Mouse (Mus musculus) activated CD4-positive, CD25-positive, alpha-beta regulatory T cell, adult 9 weeks (primary cell): ENCODE data around the gene Bex4. TPM values are rescaled to one million over a fixed set of nuclear protein-coding genes. Genes with fewer than 3 reads are reported as not detected.

Source experiments
- polyA plus RNA-seq: library from polyadenylated mRNA; unstranded; fragments of 100-300 nt; shearing (Covaris generic); gene quantifications from one replicate; pipeline ENCODE4 v1.2.1, GENCODE M21; 2017

The Bex4 gene
- not detected for polyA plus RNA-seq

DNA sequence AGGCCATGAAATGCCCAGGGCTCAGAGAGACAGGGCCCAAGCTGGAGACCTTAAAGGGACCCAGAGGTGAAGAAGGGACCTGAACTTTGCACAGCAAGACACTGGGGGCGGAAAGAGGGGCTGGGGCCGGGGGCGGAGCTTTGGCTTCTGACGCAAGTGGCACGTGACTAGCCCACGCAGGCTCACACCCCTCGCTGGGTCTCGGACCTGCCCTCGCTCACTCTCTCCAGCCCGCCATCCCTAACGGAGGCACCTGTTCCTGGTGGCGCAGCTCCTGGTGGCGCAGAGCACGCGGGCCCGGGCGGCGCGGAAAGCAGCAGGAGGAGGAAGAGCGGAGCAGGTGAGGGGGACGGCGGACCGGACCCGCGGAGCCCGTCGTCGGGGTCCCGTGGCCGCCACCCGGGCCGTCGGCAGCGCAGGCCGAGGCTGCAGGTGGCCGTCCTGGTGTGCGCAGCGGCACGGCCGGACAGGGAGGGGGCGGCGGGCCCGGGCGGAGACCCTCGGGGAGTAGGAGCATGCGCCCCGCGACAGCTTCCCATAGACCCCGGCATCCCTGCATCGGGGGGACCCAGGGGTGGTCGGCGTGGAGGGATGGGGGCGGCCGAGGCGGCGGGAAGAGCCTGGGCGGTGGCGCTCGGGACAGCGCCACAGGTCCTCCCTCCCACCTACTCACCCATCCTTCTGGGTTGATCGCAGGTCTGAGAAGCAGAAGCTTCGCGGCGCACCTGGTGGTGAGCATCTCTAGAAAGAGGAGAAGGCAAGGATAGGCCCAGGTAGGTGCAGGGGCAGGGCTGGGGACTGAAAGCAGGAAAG is at the start of gene Bex4:
Gene Bex4 (plus strand): TSS at position 170 of the 813 bp plus-strand sequence.

DNA sequence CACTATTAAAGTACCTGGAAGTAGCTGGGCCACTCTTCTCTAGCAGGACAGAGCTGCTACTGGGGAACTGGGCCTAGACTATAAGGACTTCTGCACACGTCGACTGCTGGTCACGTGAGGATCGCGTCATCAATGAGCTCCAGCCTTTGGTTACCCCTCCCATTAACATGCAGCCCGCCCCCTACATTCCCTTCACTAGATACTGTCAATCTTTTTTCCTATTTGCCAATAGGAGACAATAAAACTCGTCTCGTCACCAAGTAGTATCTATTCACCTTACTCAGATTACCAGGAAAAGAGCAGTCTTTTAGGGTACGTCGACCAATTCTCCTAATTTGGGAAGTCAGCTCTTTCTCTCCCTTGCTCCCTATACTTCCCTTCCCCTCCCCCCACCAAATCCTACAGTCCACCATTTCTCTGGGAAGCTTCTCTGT is 33.3 kb downstream of the Bex4 start, which contains the start of gene Tceal8:
Gene Tceal8 (minus strand): TSS at position 225 of the 434 bp plus-strand sequence.

Other genes with a start within 250 kb of the Bex4 start
- gene Arxes2, start 145.2 kb upstream of the Bex4 start, polyA plus RNA-seq = 9.5 TPM
- gene Arxes1, start 105.6 kb upstream of the Bex4 start, polyA plus RNA-seq = not detected
- gene Bex2, start 70.8 kb upstream of the Bex4 start, polyA plus RNA-seq = 0.44 TPM
- not detected for gene Nxf3, start 53.7 kb upstream of the Bex4 start, polyA plus RNA-seq
- gene Tceal8, start 33.3 kb downstream of the Bex4 start, polyA plus RNA-seq = 1.7 TPM
- gene Tceal5, start 64.9 kb downstream of the Bex4 start, polyA plus RNA-seq = not detected
- gene Tceal7, start 75.8 kb downstream of the Bex4 start, polyA plus RNA-seq = not detected
- not detected for gene Bex1, start 76.5 kb downstream of the Bex4 start, polyA plus RNA-seq
- gene Tceal9, start 106.1 kb downstream of the Bex4 start, polyA plus RNA-seq = 54.7 TPM
- gene Bex3, start 131.3 kb downstream of the Bex4 start, polyA plus RNA-seq = 90.9 TPM